8 mouse cellular contexts compared by ENCODE assay signal in the genomic region with DNA sequence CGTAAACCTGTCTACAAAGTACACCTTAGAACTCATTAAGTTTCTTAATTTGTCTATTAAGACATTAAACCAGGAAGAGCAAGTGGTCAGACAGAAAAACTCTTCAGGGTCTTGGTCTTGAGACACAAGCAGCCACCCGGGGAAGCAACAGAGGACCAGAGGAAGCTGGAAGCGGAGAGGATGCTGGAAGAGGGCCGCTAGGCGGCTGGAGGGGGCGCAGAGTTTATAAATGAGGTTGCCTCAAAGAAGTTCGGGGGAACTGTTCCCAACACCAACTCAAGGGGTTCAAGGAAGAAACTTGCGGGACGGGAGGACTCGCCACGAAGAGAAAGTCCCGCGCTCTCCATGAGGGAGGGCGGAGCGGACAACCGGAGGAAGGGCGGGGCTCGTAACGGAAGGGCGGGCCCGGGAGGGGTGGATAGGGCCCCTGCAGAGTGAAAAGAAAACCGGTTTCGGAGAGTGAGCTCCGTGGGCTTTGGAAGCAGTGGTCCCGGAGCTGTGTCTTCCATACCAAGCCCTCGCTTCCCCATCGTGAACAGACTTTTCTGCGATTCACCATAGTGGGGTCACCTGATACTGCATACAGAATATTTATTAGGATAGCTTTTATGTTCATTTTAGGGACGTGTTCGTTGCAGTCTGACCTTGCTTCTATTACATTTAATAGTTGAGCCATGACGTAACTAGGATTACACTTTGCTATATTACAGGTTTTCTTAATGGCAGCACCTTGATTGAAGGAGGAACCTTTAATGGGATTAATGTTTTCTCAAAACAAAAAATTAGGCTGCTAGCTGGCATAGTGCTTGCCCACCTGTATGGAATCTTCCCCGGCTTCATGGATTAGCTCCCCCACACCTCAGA. TPM values are rescaled to one million over a fixed set of nuclear protein-coding genes. Genes with fewer than 3 reads are reported as not detected.
DNase-seq lines count a peak whose midpoint lies in the region; ATAC-seq and TF ChIP-seq lines count a peak whose summit lies in the region.

No protein-coding gene starts in this region.

- no peak for ATAC-seq in forebrain, embryonic 16.5 days
- peak; percentile 54 for ATAC-seq in lung, postnatal 0 days

- peaks cover 0 to 5% of the 10 kb centered on the region in 2 experiments; a peak in 1 of 4 replicates for H3K4me1 ChIP-seq in MEL (ENCODE audit: control insufficient read depth in 1 of 2, insufficient read depth in 2 of 2, low read length in 2 of 2)
- H3K4me1 ChIP-seq in forebrain, embryonic 16.5 days (replicated peaks; ENCODE audit: control insufficient read depth, insufficient read depth, low read length), result peaks cover 7% of the 10 kb centered on the region; the same call in 1 of the 2 replicates
- 0 out of 2 replicates have a peak, but pooled peaks cover 5% of the 10 kb centered on the region for H3K4me1 ChIP-seq in lung, postnatal 0 days (ENCODE audit: insufficient read depth, low read depth, low read length)
- H3K4me1 ChIP-seq in olfactory bulb, adult 2 months (ENCODE audit: control insufficient read depth, insufficient read depth, low read length), result peaks cover 3% of the 10 kb centered on the region; the same call in 1 of the 2 replicates
- H3K4me1 ChIP-seq in thymus, adult 2 months (replicated peaks; ENCODE audit: control insufficient read depth, insufficient read depth, low read length), result peaks cover 5% of the 10 kb centered on the region; the same call in 1 of the 2 replicates

- no peak; a peak in 1 of 6 replicates for TF ChIP-seq CTCF in MEL (IDR thresholded peaks at IDR 0.05 in 2 of 3, conservative IDR thresholded peaks at IDR 0.05 in 1 of 3; ENCODE audit: control insufficient read depth in 1 of 3, insufficient read depth in 1 of 3, low read depth in 2 of 3, low read length in 3 of 3, poor library complexity in 1 of 3, severe bottlenecking in 1 of 3)
- TF ChIP-seq CTCF in lung, postnatal 0 days (IDR thresholded peaks at IDR 0.05), result peak; percentile 47
- 0 out of 2 replicates have a peak, but pooled peaks have one; percentile 16 for TF ChIP-seq CTCF in olfactory bulb, adult 2 months (IDR thresholded peaks at IDR 0.05; ENCODE audit: insufficient read depth, low read depth, low read length)
- TF ChIP-seq CTCF in thymus, adult 2 months (IDR thresholded peaks at IDR 0.05; ENCODE audit: borderline replicate concordance, control insufficient read depth, extremely low read depth, insufficient read depth, low read length, poor library complexity), result peak; percentile 40; the same call in 1 of the 2 replicates

- peak overlapping the region; percentile 70 for H3K4me2 ChIP-seq in forebrain, embryonic 16.5 days (ENCODE audit: low read length)
- H3K4me2 ChIP-seq in lung, postnatal 0 days (replicated peaks; ENCODE audit: low read depth, low read length), result peak overlapping the region; percentile 59

- TF ChIP-seq RAD21 in MEL (IDR thresholded peaks at IDR 0.05; ENCODE audit: low read depth, low read length), result no peak

- peak overlapping the region; percentile 84 to 86 for H3K4me3 ChIP-seq in MEL (ENCODE audit: control insufficient read depth in 1 of 2, insufficient read depth in 1 of 2, low read depth in 2 of 2, low read length in 2 of 2)
- peak overlapping the region; percentile 52 for H3K4me3 ChIP-seq in forebrain, embryonic 16.5 days (replicated peaks; ENCODE audit: low read length)
- peak overlapping the region; percentile 44 for H3K4me3 ChIP-seq in lung, postnatal 0 days (ENCODE audit: low read depth, low read length)
- H3K4me3 ChIP-seq in olfactory bulb, adult 2 months (ENCODE audit: insufficient read depth, low read depth, low read length), result peak overlapping the region; percentile 65
- H3K4me3 ChIP-seq in thymus, adult 2 months (ENCODE audit: control insufficient read depth, insufficient read depth, low read length), result peak overlapping the region; percentile 63

- no peaks in the 10 kb centered on the region for H3K9me3 ChIP-seq in MEL (replicated peaks; ENCODE audit: insufficient read depth, low read length)
- no peaks in the 10 kb centered on the region for H3K9me3 ChIP-seq in forebrain, embryonic 16.5 days (ENCODE audit: control insufficient read depth, low read length)
- H3K9me3 ChIP-seq in lung, postnatal 0 days (ENCODE audit: low read length), result no peaks in the 10 kb centered on the region

- peak; percentile 71 to 98 for TF ChIP-seq POLR2A in MEL (IDR thresholded peaks at IDR 0.05; ENCODE audit: control insufficient read depth in 1 of 2, insufficient read depth in 1 of 2, low read depth in 1 of 2, low read length in 2 of 2, poor library complexity in 1 of 2)
- TF ChIP-seq POLR2A in olfactory bulb, adult 2 months (IDR thresholded peaks at IDR 0.05; ENCODE audit: insufficient read depth, low read depth, low read length), result no peak
- TF ChIP-seq POLR2A in thymus, adult 2 months (IDR thresholded peaks at IDR 0.05; ENCODE audit: control insufficient read depth, extremely low read depth, insufficient read depth, low read length, poor library complexity), result peak; percentile 55

- no peaks in the 10 kb centered on the region for H3K27me3 ChIP-seq in MEL (ENCODE audit: control insufficient read depth in 1 of 2, insufficient read depth in 2 of 2, low read length in 2 of 2)
- no peaks in the 10 kb centered on the region for H3K27me3 ChIP-seq in forebrain, embryonic 16.5 days (replicated peaks; ENCODE audit: control insufficient read depth, insufficient read depth, low read length)
- H3K27me3 ChIP-seq in lung, postnatal 0 days (replicated peaks; ENCODE audit: insufficient read depth, low read length), result no peaks in the 10 kb centered on the region
- no peaks in the 10 kb centered on the region for H3K27me3 ChIP-seq in thymus, adult 2 months (ENCODE audit: control insufficient read depth, insufficient read depth, low read length)

- H3K79me2 ChIP-seq in MEL (ENCODE audit: control insufficient read depth, insufficient read depth, low read length, poor library complexity), result peaks cover 1% of the 10 kb centered on the region; the same call in 1 of the 2 replicates

- peaks cover 0 to 12% of the 10 kb centered on the region in 2 experiments; a peak in 2 of 4 replicates for H3K36me3 ChIP-seq in MEL (ENCODE audit: control insufficient read depth in 1 of 2, insufficient read depth in 2 of 2, low read length in 2 of 2)
- no peaks in the 10 kb centered on the region for H3K36me3 ChIP-seq in forebrain, embryonic 16.5 days (ENCODE audit: control insufficient read depth, insufficient read depth)
- no peaks in the 10 kb centered on the region for H3K36me3 ChIP-seq in lung, postnatal 0 days (ENCODE audit: insufficient read depth, low read length)
- H3K36me3 ChIP-seq in thymus, adult 2 months (ENCODE audit: control insufficient read depth, insufficient read depth, low read length), result no peaks in the 10 kb centered on the region

- WGBS in forebrain, embryonic 16.5 days, result 3% methylated on average over 28 of the region's 32 CpGs
- WGBS in lung, postnatal 0 days, result 4% methylated on average over 31 of the region's 32 CpGs
- WGBS in olfactory bulb, adult 2 months, result 4% methylated on average over 32 of the region's 32 CpGs
- 6% methylated on average over 32 of the region's 32 CpGs for WGBS in thymus, adult 2 months

- no peak for TF ChIP-seq EP300 in MEL (IDR thresholded peaks at IDR 0.05; ENCODE audit: low read depth in 1 of 2, low read length in 2 of 2)
- TF ChIP-seq EP300 in lung, postnatal 0 days (IDR thresholded peaks at IDR 0.05), result peak; percentile 66; the same call in 1 of the 2 replicates

- H3K9ac ChIP-seq in MEL (ENCODE audit: control insufficient read depth, low read depth, low read length, poor library complexity, severe bottlenecking), result peak overlapping the region; percentile 93
- peak overlapping the region; percentile 52 for H3K9ac ChIP-seq in forebrain, embryonic 16.5 days (replicated peaks; ENCODE audit: low read depth, low read length)
- H3K9ac ChIP-seq in lung, postnatal 0 days (replicated peaks; ENCODE audit: low read depth), result peak overlapping the region; percentile 41

- peak; percentile 90 for DNase-seq in MEL (ENCODE audit: low read depth, low spot score)
- peak; percentile 81 to 83 for DNase-seq in cerebellum, adult 18-20 months
- peak; percentile 83 for DNase-seq in heart, postnatal 4 days
- DNase-seq in layer of hippocampus, adult 8-10 months (ENCODE audit: low spot score in 2 of 2), result peak; percentile 30 to 51
- peak; percentile 92 for DNase-seq in lung, postnatal 0 days (ENCODE audit: low spot score)
- DNase-seq in thymus, adult 2 months, result peak; percentile 83

- peak overlapping the region; percentile 85 for H3K27ac ChIP-seq in MEL (ENCODE audit: control insufficient read depth, low read depth, low read length)
- H3K27ac ChIP-seq in forebrain, embryonic 16.5 days (ENCODE audit: low read length), result 0 out of 2 replicates have a peak overlapping the region, but pooled peaks have one; percentile 3
- H3K27ac ChIP-seq in lung, postnatal 0 days (ENCODE audit: low read length), result peak overlapping the region; percentile 70
- H3K27ac ChIP-seq in olfactory bulb, adult 2 months (ENCODE audit: insufficient read depth, low read depth, low read length), result 0 out of 2 replicates have a peak overlapping the region, but pooled peaks have one; percentile 20
- H3K27ac ChIP-seq in thymus, adult 2 months (ENCODE audit: control insufficient read depth, insufficient read depth, low read length), result peak overlapping the region; percentile 58

RNA-seq across cellular contexts. Expression of a gene that starts 7.2 kb away (rescaled TPM):
- total RNA-seq in MEL (2012; rRNA removed), result 32.1 and 33.4 TPM in 2 replicates
- polyA plus RNA-seq in MEL (2012; ENCODE audit: insufficient read depth in 1 of 2, insufficient read length in 2 of 2, low read depth in 1 of 2, low replicate concordance in 2 of 2, missing spikeins in 1 of 2), result 10 to 100 TPM in 1 of 2 experiments, not detected in 1; 30.2 TPM
- polyA plus RNA-seq in forebrain, embryonic 16.5 days (2015; fragmentation: Nextera tagmentation; extraction: Ambion mirVana), result 87.6 and 94.4 TPM in 2 replicates
- 10 to 100 TPM; 31.9 to 33.2 TPM for total RNA-seq in heart, postnatal 4 days (2021)
- total RNA-seq in layer of hippocampus, adult 8-10 months (2022), result 10 to 100 TPM; 47.0 to 54.0 (median 50.5) TPM
- 65.5 and 68.5 TPM in 2 replicates for polyA plus RNA-seq in lung, postnatal 0 days (2015; fragmentation: Nextera tagmentation; extraction: Ambion mirVana)
- polyA plus RNA-seq in olfactory bulb, adult 2 months (2012; ENCODE audit: insufficient read depth, insufficient read length, low replicate concordance, missing spikeins), result not detected in 2 replicates
- 7.3 and 8.5 TPM in 2 replicates for polyA plus RNA-seq in thymus, adult 2 months (2012; rRNA removed)

RNA-seq across cellular contexts. Expression of a gene that starts 7.8 kb away (rescaled TPM):
- 132 and 140 TPM in 2 replicates for total RNA-seq in MEL (2012; rRNA removed)
- 100 to 1,000 TPM; 181 to 192 TPM for polyA plus RNA-seq in MEL (2012; ENCODE audit: insufficient read depth in 1 of 2, insufficient read length in 2 of 2, low read depth in 1 of 2, low replicate concordance in 2 of 2, missing spikeins in 1 of 2)
- 22.2 and 27.6 TPM in 2 replicates for polyA plus RNA-seq in forebrain, embryonic 16.5 days (2015; fragmentation: Nextera tagmentation; extraction: Ambion mirVana)
- 100 to 1,000 TPM; 103 to 104 TPM for total RNA-seq in heart, postnatal 4 days (2021)
- 10 to 100 TPM; 38.7 to 56.0 (median 49.2) TPM for total RNA-seq in layer of hippocampus, adult 8-10 months (2022)
- 86.3 and 92.5 TPM in 2 replicates for polyA plus RNA-seq in lung, postnatal 0 days (2015; fragmentation: Nextera tagmentation; extraction: Ambion mirVana)
- polyA plus RNA-seq in olfactory bulb, adult 2 months (2012; ENCODE audit: insufficient read depth, insufficient read length, low replicate concordance, missing spikeins), result 607 TPM in 1 of 2 replicates, not detected in the other
- polyA plus RNA-seq in thymus, adult 2 months (2012; rRNA removed), result 226 and 341 TPM in 2 replicates

RNA-seq across cellular contexts. Expression of a gene that starts 8.1 kb away (rescaled TPM):
- 0.69 and 1.7 TPM in 2 replicates for total RNA-seq in MEL (2012; rRNA removed)
- 1 to 10 TPM in 1 of 2 experiments, not detected in 1; 4.9 TPM for polyA plus RNA-seq in MEL (2012; ENCODE audit: insufficient read depth in 1 of 2, insufficient read length in 2 of 2, low read depth in 1 of 2, low replicate concordance in 2 of 2, missing spikeins in 1 of 2)
- polyA plus RNA-seq in forebrain, embryonic 16.5 days (2015; fragmentation: Nextera tagmentation; extraction: Ambion mirVana), result 0.62 TPM in 1 of 2 replicates, not detected in the other
- under 1 TPM; 0.48 to 0.77 TPM for total RNA-seq in heart, postnatal 4 days (2021)
- total RNA-seq in layer of hippocampus, adult 8-10 months (2022), result 1 to 10 TPM in 1 of 4 experiments, under 1 TPM in 1, not detected in 2; 0.98 to 1.9 TPM
- polyA plus RNA-seq in lung, postnatal 0 days (2015; fragmentation: Nextera tagmentation; extraction: Ambion mirVana), result 2.6 and 3.2 TPM in 2 replicates
- not detected in 2 replicates for polyA plus RNA-seq in olfactory bulb, adult 2 months (2012; ENCODE audit: insufficient read depth, insufficient read length, low replicate concordance, missing spikeins)
- polyA plus RNA-seq in thymus, adult 2 months (2012; rRNA removed), result 1.1 and 2.8 TPM in 2 replicates

Comparison
In these comparisons a context has a peak if more than half of its experiments do, and no peak if none do; other contexts are left out.
1. DNase-seq: peak in every context shown above with its lines; median percentile 92 in lung, postnatal 0 days; 90 in MEL; 83 in heart, postnatal 4 days; 83 in thymus, adult 2 months; 82 in cerebellum, adult 18-20 months; 40 in layer of hippocampus, adult 8-10 months.
2. H3K27ac ChIP-seq: peak in every context shown above with its lines; median percentile 85 in MEL; 70 in lung, postnatal 0 days; 58 in thymus, adult 2 months; 20 in olfactory bulb, adult 2 months; 3 in forebrain, embryonic 16.5 days.
3. H3K9ac ChIP-seq: peak in every context shown above with its lines; median percentile 93 in MEL; 52 in forebrain, embryonic 16.5 days; 41 in lung, postnatal 0 days.
4. CTCF ChIP-seq: peak in lung, postnatal 0 days (single experiment), olfactory bulb, adult 2 months (single experiment) and thymus, adult 2 months (single experiment); none in MEL (0 of 3).
5. Peak in every context shown above with its lines, with median percentiles within 50 percentile points of each other: H3K4me3 ChIP-seq.